Mouse (Mus musculus) forebrain, embryonic 11.5 days (tissue): ENCODE measurements at regions not wholly inside any gene's neighbourhood (a gene's known extent, or its start where the extent isn't known, plus 50 kb on each side); places are given as distances from the start of the nearest gene placed in this dataset.

Source experiments
- ATAC-seq: fragments of 200-750 bp; cut with Nextera tagmentation; replicated peaks from 2 replicates; pipeline ENCODE4 v1.8.0; 2017; ENCODE audit warnings: moderate TSS enrichment; ENCODE audit not compliant: low FRiP score
- DNase-seq: peaks from one replicate; pipeline ENCODE4 v3.0.0-alpha.2; 2017; ENCODE audit warnings: low spot score
- H3K27ac ChIP-seq: fragments of 300-500 bp; sonication (generic); 2 replicates; pipeline ENCODE4 v1.5.1; 2014; ENCODE audit warnings: low read depth, low read length
- H3K27me3 ChIP-seq: fragments of 300-500 bp; sonication (generic); 2 replicates; pipeline ENCODE4 v1.6.1; 2014; ENCODE audit warnings: mild to moderate bottlenecking, low read length, mixed read lengths; ENCODE audit not compliant: control insufficient read depth, insufficient read depth
- H3K36me3 ChIP-seq: fragments of 300-500 bp; sonication (generic); 2 replicates; pipeline ENCODE4 v1.6.1; 2014; ENCODE audit warnings: mild to moderate bottlenecking, low read length, moderate library complexity, mixed read lengths; ENCODE audit not compliant: control insufficient read depth, insufficient read depth
- H3K4me1 ChIP-seq: fragments of 300-500 bp; sonication (generic); replicated peaks from 2 replicates; pipeline ENCODE4 v1.6.1; 2014; ENCODE audit warnings: low read length, mixed read lengths; ENCODE audit not compliant: control insufficient read depth, insufficient read depth
- H3K4me2 ChIP-seq: fragments of 300-500 bp; sonication (generic); 2 replicates; pipeline ENCODE4 v1.6.1; 2014; ENCODE audit warnings: low read depth, mild to moderate bottlenecking, low read length, moderate library complexity, mixed read lengths; ENCODE audit not compliant: severe bottlenecking
- H3K4me3 ChIP-seq: fragments of 300-500 bp; sonication (generic); 2 replicates; pipeline ENCODE4 v1.5.1; 2014; ENCODE audit warnings: low read depth, low read length
- H3K9ac ChIP-seq: fragments of 300-500 bp; sonication (generic); 2 replicates; pipeline ENCODE4 v1.6.1; 2014; ENCODE audit warnings: low read length
- H3K9me3 ChIP-seq: fragments of 300-500 bp; sonication (generic); 2 replicates; pipeline ENCODE4 v1.6.1; 2016; ENCODE audit warnings: low read length, mixed read lengths; ENCODE audit not compliant: control insufficient read depth
- WGBS: fragments of 180-500 bp; shearing (Covaris S2); extraction: QIAGEN DNeasy Blood & Tissue Kit; methylation state at CpG from one replicate; pipeline ENCODE4 v1.1.7; 2014; 5-methylcytosine and 5-hydroxymethylcytosine counted together

DNA sequence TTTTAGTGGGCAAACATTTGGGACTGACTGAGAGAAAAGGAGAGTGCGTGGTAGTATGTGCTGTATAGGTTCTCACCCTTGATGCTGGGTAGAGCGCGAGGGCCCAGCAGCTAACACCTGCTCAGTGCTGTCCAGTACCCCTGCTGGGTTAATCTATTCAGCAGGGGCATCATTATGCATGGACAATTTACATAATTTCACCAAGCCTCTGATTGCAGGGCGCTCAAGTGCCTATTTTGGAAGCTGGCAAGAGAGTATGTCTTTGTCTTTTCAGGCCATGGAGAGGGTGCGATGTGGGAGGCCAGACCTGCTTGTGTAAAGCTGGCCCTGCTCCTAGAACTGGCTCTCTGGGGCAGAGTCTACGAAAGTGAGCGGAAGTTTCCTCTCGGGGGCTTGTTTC lies 294.9 kb upstream of the Gm4791 start:
- H3K27ac ChIP-seq = peak overlapping the region; percentile 59; the same call in 1 of the 2 replicates
- H3K27me3 ChIP-seq = no peaks in the 10 kb centered on the region
- H3K9ac ChIP-seq = no peak overlapping the region
- no peak for DNase-seq
- no peak overlapping the region for H3K4me2 ChIP-seq
- H3K36me3 ChIP-seq = no peaks in the 10 kb centered on the region
- no peak overlapping the region for H3K4me3 ChIP-seq
- 36% methylated on average over 8 of the region's 8 CpGs for WGBS
- H3K4me1 ChIP-seq = peaks cover 13% of the 10 kb centered on the region
- ATAC-seq = peak; percentile 79
- no peaks in the 10 kb centered on the region for H3K9me3 ChIP-seq

DNA sequence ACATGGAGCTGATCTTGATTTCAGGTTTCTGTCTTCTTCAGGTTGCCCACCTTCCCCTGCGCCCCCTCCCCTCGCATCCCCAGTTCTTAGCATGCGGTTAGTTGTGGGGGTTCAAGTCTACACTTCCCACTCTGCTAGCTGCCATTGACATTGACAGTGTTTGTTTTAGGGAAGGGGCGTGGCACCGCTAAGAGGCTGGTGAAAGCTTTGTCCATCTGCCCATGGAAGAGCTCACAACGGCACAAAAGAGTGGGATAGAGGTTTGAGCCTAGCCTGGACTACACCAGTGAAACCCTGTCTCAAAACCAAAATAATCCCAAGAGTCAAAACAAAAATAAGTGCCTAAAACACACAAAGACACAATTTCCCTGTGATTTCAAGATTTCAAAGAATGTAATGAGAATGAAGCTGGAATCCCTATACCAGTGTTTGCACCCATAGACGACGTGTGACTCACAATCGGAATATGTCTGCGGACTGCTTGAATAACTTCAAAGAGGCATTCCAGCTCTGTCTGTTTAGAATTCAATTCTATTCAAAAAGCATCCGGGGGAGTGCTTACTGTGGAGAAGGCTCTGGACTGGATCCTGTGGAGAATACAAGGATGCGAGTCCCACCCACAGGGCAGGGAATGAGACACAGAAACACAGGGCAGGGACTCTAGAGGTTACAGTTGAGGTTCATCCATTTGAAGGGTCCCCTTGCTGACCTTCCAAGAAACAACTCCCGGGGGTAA lies 295.5 kb upstream of the Gm4791 start:
- Histone ChIP-seq H3K4me1 (peaks cover 13% of the 10 kb centered on the region), H3K4me2 (no peak overlapping the region), H3K27ac (peak overlapping the region; percentile 59; the same call in 1 of the 2 replicates), H3K9ac (no peak overlapping the region), H3K36me3 (no peaks in the 10 kb centered on the region), H3K4me3 (no peak overlapping the region), H3K27me3 (no peaks in the 10 kb centered on the region), H3K9me3 (no peaks in the 10 kb centered on the region)
- DNase-seq = no peak
- WGBS = 54% methylated on average over 13 of the region's 13 CpGs
- peak; percentile 46 for ATAC-seq

DNA sequence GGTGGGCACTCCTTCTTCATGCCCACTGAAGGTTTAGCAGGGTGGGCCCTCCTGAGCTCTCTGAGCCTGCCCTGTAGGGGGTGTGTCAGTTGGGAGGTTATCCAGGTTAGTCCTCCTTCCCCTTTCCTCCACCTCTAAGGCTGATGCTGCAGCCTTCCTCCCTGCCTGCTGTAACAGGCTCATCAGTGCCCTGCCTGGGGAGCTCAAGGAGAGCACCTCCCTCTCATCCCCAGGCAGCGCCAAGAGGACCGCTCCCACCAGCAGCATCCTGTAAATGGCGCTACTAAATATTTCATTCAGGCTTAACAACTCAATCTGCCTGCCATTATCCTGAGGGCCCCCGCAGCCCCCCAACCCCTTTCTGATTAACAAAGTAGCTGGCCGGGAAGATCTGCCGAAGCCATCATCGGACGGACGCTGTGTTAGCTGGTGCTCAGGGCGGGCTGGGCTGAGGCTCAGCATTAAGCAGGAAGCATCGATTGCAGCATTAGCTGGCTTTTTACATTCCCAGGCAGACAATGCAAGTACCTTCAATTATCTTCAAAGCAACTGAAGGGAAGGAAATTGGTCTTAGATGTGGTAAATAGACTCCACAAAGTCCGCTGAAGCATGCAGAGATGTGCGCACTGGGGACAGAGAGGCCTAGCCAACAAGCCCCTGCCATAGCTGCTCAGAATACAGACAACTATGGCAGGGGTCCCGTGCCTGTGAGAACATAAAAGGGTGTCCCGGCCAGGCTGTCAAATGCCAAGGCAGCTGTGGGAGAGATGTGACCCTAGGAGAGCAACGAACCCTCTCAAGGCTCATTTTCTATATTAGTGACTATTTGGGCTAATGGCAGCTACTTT lies 296.3 kb upstream of the Gm4791 start:
- Histone ChIP-seq H3K27ac (peak overlapping the region; percentile 55; the same call in 1 of the 2 replicates), H3K9ac (0 out of 2 replicates have a peak overlapping the region, but pooled peaks have one; percentile 17), H3K4me1 (peaks cover 13% of the 10 kb centered on the region), H3K4me3 (no peak overlapping the region), H3K4me2 (peak overlapping the region; percentile 26), H3K36me3 (no peaks in the 10 kb centered on the region), H3K27me3 (no peaks in the 10 kb centered on the region), H3K9me3 (no peaks in the 10 kb centered on the region)
- WGBS = 14% methylated on average over 16 of the region's 16 CpGs
- ATAC-seq = 0 out of 2 replicates have a peak, but pooled peaks have one; percentile 27
- DNase-seq = no peak

DNA sequence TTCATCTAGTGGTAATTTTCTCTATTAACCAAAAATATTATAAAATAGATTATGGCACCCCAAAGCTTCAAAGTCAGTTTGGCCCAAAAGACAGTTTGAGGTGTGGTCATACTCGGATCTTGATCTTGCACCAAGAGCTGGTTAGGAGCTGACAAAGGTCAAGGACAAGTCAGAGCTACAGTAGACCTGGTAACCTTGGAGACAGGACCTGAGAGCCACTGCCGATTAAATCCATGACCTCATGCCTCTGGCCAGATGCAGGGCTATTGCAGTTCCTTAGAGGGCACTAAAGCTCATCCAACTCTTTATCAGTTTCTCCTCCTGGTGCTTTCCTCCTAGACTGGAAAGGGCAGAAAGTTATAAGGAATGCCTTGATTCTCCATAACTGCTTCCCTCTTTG lies 302.4 kb upstream of the Gm4791 start:
- no peak for DNase-seq

DNA sequence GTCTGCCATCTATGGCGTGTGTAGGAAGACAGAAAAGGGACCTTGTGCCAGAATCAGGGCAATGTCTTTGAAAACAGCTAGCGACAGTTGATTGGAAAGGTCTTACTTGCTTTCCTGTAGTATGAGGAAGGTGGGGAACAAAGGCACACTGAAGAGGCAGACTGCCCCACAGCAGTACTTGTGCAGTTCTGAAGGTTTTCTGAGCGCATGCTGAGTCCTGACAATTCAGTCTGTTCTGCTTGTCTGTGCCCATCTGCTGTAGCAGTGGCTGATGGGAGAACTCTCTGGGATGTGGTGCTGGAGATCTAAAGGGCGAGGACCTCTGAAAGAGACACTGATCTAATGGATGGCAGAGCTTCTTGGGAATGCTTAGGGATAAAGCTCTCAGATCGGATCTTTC lies 309.2 kb upstream of the Gm4791 start:
- H3K27ac ChIP-seq = no peak overlapping the region
- H3K4me1 ChIP-seq = no peaks in the 10 kb centered on the region
- no peaks in the 10 kb centered on the region for H3K9me3 ChIP-seq
- H3K27me3 ChIP-seq = no peaks in the 10 kb centered on the region
- DNase-seq = no peak
- H3K4me3 ChIP-seq = no peak overlapping the region
- no peak overlapping the region for H3K4me2 ChIP-seq
- 74% methylated on average over 5 of the region's 5 CpGs for WGBS
- no peak overlapping the region for H3K9ac ChIP-seq
- H3K36me3 ChIP-seq = no peaks in the 10 kb centered on the region
- no peak for ATAC-seq

More for the DNA sequence above, 302.4 kb upstream of the Gm4791 start:
- no peak overlapping the region for H3K4me2 ChIP-seq
- no peak for ATAC-seq
- no peaks in the 10 kb centered on the region for H3K36me3 ChIP-seq
- no peaks in the 10 kb centered on the region for H3K4me1 ChIP-seq
- WGBS = 84% methylated on average over 2 of the region's 2 CpGs
- no peak overlapping the region for H3K9ac ChIP-seq
- H3K27me3 ChIP-seq = no peaks in the 10 kb centered on the region
- H3K27ac ChIP-seq = no peak overlapping the region
- H3K4me3 ChIP-seq = no peak overlapping the region
- no peaks in the 10 kb centered on the region for H3K9me3 ChIP-seq

DNA sequence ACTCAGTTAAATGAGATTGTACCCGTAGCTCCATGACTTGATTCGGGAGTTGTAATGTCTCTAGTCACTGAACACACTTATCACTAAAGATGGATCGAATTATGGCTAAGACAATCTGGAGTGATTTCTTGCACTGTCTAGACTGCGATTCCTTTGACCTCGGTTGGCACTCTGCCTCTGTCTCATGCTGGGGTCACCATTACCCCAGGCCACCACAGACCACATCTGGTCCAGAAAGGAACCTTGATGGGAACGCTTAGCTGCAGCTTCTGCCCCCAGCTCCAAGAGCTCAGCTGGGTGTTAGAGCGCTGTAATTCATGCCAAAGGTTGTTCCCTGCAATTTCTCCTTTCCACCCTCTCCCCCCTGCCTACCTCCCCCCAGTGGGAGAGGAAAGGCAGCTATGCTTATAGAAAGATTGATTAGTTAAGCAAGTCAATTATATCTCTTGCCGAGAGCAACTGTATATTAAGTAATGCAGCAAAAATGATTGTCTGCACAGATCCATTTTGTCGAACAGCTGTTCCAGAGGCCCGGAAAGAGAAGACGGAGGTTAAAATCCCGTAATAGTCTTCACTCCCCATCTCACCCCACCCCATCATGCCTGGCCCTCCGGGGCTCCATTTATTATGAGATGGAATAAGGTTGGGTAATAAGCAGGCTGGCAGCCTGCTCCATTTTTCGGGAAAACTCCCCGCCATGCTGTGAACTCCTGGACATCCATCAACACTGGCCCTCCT lies 314.3 kb upstream of the Gm4791 start:
- DNase-seq = no peak
- Histone ChIP-seq H3K4me2 (no peak overlapping the region), H3K27me3 (no peaks in the 10 kb centered on the region), H3K9me3 (no peaks in the 10 kb centered on the region), H3K4me3 (no peak overlapping the region), H3K36me3 (no peaks in the 10 kb centered on the region), H3K4me1 (no peaks in the 10 kb centered on the region), H3K27ac (no peak overlapping the region), H3K9ac (no peak overlapping the region)
- 84% methylated on average over 15 of the region's 15 CpGs for WGBS
- no peak for ATAC-seq

DNA sequence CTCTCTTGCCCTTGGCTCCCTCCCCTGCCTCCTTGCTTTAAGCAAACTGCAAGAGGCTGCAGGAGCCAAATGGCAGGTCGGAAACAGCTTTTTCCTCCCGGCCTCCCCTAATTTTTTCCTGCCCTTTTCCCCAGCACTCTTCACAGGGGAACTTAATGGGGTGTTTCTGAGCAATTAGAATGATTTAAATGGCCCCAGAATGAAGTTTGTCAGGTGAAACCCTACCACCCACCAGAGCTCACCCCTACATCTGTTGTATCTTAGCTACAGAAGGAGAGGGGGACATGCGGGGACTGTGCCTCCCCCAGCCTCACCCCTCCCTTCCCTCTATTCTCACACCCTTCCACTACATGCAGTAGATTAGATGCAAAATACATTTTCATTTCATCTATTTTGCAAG lies 326.5 kb upstream of the Gm4791 start:
- no peak overlapping the region for H3K4me2 ChIP-seq
- H3K4me1 ChIP-seq = no peaks in the 10 kb centered on the region
- ATAC-seq (no peak), DNase-seq (peak; percentile 19)
- WGBS = 55% methylated on average over 3 of the region's 3 CpGs
- no peak overlapping the region for H3K4me3 ChIP-seq
- no peaks in the 10 kb centered on the region for H3K9me3 ChIP-seq
- no peaks in the 10 kb centered on the region for H3K27me3 ChIP-seq
- H3K36me3 ChIP-seq = no peaks in the 10 kb centered on the region
- no peak overlapping the region for H3K27ac ChIP-seq
- no peak overlapping the region for H3K9ac ChIP-seq

DNA sequence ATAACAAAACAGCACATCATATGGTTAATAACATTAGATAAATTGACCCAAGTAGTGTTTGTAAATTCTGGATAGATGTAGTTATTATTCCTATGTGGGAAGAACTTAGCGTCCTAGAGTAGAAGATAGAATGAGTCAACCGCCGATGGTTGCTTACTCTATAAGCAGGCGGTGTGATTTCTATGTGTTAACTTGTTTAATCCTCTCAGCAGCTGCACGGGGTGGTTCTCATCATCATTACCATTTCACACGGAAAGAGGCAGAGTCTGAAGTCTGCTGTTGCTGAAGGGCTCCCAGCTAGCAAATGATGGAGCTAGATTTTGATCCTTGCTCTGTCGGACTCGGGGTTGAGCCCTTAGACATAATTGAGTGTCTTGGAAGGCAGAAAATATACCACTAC lies 334.6 kb upstream of the 4931429L15Rik start:
- H3K27me3 ChIP-seq = no peaks in the 10 kb centered on the region
- no peaks in the 10 kb centered on the region for H3K4me1 ChIP-seq
- H3K9me3 ChIP-seq = no peaks in the 10 kb centered on the region
- no peak overlapping the region for H3K27ac ChIP-seq
- 86% methylated on average over 8 of the region's 8 CpGs for WGBS
- H3K36me3 ChIP-seq = no peaks in the 10 kb centered on the region
- H3K4me3 ChIP-seq = no peak overlapping the region
- DNase-seq (no peak), ATAC-seq (no peak)
- no peak overlapping the region for H3K4me2 ChIP-seq
- H3K9ac ChIP-seq = no peak overlapping the region
